Mouse (Mus musculus) left cerebral cortex, adult 11 months (tissue): Measurements from ENCODE around the gene Ptpn7.

Source experiments
- DNase-seq: peaks from one replicate; pipeline ENCODE4 v3.0.0; 2022; ENCODE audit warnings: low spot score

Gene Ptpn7

GRCm38 (mm10) chr1:135129543-135130183 lies 2.8 kb upstream of the Ptpn7 start:
- no peak for DNase-seq

- no peak for DNase-seq
These were observed 2.0 kb upstream of the Ptpn7 start for GRCm38 (mm10) chr1:135130376-135131018.

GRCm38 (mm10) chr1:135131034-135131433 lies 1.5 kb upstream of the Ptpn7 start:
- no peak for DNase-seq

GRCm38 (mm10) chr1:135131560-135131959 lies 940 bp upstream of the Ptpn7 start:
- DNase-seq = no peak

GRCm38 (mm10) chr1:135132893-135133369 lies 431 bp downstream of the Ptpn7 start:
- no peak for DNase-seq

GRCm38 (mm10) chr1:135133678-135134435 lies 1.4 kb downstream of the Ptpn7 start:
- no peak for DNase-seq

GRCm38 (mm10) chr1:135135111-135135787 lies 2.7 kb downstream of the Ptpn7 start:
- no peak for DNase-seq

- no peak for DNase-seq
These were observed 4.0 kb downstream of the Ptpn7 start for GRCm38 (mm10) chr1:135136500-135136899.

- DNase-seq = no peak
These were observed 7.4 kb downstream of the Ptpn7 start for GRCm38 (mm10) chr1:135139906-135140305.

- DNase-seq = no peak
These were observed 10.0 kb downstream of the Ptpn7 start for GRCm38 (mm10) chr1:135142452-135142851.

GRCm38 (mm10) chr1:135143940-135144339 lies 11.4 kb downstream of the Ptpn7 start:
- DNase-seq = no peak

- peak; percentile 75 for DNase-seq
These were observed 13.8 kb downstream of the Ptpn7 start, which contains the start of gene Arl8a for GRCm38 (mm10) chr1:135146077-135146945. TSS of gene Arl8a (plus strand) at chr1:135146824.

GRCm38 (mm10) chr1:135146946-135147701 lies 14.6 kb downstream of the Ptpn7 start:
- DNase-seq = peak; percentile 76

- DNase-seq = no peak
These were observed 15.2 kb downstream of the Ptpn7 start for GRCm38 (mm10) chr1:135147702-135148058.

- DNase-seq = no peak
These were observed 16.0 kb downstream of the Ptpn7 start for GRCm38 (mm10) chr1:135148476-135148875.

GRCm38 (mm10) chr1:135148996-135149395 lies 16.5 kb downstream of the Ptpn7 start:
- no peak for DNase-seq

GRCm38 (mm10) chr1:135154011-135154410 lies 21.5 kb downstream of the Ptpn7 start:
- no peak for DNase-seq

- DNase-seq = peak; percentile 79
These were observed 22.0 kb downstream of the Ptpn7 start for GRCm38 (mm10) chr1:135154411-135154959.

- no peak for DNase-seq
These were observed 23.8 kb downstream of the Ptpn7 start for GRCm38 (mm10) chr1:135156300-135156699.

- DNase-seq = peak; percentile 52
These were observed 26.1 kb downstream of the Ptpn7 start for GRCm38 (mm10) chr1:135158633-135159032.
